Mouse (Mus musculus): ENCODE measurements around the gene Senp7. TPM values are rescaled to one million over a fixed set of nuclear protein-coding genes. Genes with fewer than 3 reads are reported as not detected.
"Not testable (repeated sequence)": the region's sequence is repeated elsewhere in the genome, so short reads cannot be mapped to it uniquely, and the experiment has no call there.

The Senp7 gene
- polyA plus RNA-seq, 1 experiment, result 24.4 TPM

DNA sequence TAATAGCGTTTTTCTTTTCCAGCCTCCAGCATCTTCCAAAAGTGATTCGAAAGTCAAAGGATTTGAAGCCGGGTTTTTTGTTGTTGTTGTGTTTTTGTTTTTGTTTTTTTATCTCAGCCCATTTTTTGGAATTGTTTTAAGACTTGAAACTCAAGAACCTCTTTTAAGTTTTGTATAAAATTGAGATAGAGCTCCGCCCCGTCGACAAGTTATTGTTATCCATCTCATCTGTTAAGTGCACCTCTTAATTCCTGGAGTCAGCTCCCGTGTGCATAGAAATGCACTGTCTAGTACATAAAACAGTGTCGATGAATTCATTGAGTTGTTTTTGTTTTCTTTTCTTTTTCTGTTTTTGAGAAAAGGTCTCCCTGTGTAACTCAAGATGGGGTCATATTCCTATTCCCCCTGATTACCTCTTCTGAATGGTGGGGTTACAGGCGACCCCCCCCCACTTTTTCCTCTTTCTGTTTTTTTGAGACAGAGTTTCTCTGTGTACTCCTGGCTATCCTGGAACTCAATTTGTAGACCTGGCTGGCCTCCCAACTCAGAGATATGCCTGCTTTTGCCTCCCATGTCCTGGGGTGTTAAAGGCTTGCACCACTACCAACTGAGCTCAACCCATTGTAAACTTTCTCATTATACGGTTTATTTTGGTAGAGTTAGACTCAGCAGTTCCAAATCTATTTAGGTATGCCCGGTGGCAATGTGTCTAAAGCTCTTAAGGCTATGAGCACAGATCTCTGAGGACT, 28.2 kb downstream of the Senp7 start:
- TF ChIP-seq CTCF (IDR thresholded peaks at IDR 0.05; ENCODE audit: low read depth, low read length), result no peak
- TF ChIP-seq POLR2A (IDR thresholded peaks at IDR 0.05; ENCODE audit: borderline replicate concordance, low read depth, low read length), result no peak
- peak overlapping the region; percentile 100 for H3K4me3 ChIP-seq (ENCODE audit: insufficient read depth, low read length)
- H3K4me1 ChIP-seq (ENCODE audit: control insufficient read depth, insufficient read depth, low read length), result peaks cover 13% of the 10 kb centered on the region
- H3K27ac ChIP-seq (ENCODE audit: insufficient read depth, low read depth, low read length), result peak overlapping the region; percentile 87; the same call in 1 of the 2 replicates

DNA sequence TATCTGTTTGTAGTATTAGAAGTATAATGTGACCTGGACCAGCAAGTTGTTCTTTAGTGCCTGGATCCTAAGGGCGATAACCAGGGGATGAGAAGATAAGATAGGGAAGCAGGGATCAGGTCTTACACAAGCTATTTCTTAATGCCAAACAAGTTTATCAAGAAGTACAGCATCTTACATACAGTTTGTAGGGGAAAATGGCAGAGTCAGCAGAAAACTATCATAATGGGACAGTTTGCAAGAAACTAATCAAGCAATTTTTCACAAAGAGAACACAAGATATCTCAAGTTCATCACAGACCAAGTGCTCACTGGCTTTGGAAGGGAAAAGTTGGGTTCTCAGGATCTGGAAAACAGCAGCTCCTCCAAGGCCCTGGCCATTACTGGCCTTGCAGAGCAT, 31.3 kb downstream of the Senp7 start:
- peaks cover 11% of the 10 kb centered on the region for H3K4me1 ChIP-seq (ENCODE audit: control insufficient read depth, insufficient read depth, low read length)
- H3K27ac ChIP-seq (ENCODE audit: insufficient read depth, low read depth, low read length), result no peak overlapping the region
- H3K4me3 ChIP-seq (ENCODE audit: insufficient read depth, low read length), result no peak overlapping the region
- TF ChIP-seq CTCF (IDR thresholded peaks at IDR 0.05; ENCODE audit: low read depth, low read length) (no peak), POLR2A (IDR thresholded peaks at IDR 0.05; ENCODE audit: borderline replicate concordance, low read depth, low read length) (no peak)

DNA sequence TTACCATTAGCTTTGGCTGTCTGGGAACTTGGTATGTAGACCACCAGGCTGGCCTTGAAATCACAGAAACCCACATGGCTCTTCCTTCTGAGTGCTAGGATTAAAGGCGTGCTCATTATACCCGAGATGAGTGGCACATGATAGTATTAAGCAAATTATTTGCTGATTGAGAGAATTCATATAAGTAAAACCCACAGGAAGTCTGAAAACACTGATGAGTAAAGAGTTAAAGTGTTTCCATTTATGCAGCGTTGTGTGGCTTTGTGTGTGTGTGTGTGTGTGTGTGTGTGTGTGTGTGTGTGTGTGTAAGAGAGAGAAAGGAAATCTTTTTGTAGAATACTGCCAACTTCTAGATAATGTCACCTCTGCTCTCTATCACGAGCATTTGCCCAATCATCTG, 33.6 kb downstream of the Senp7 start:
- H3K4me1 ChIP-seq (ENCODE audit: control insufficient read depth, insufficient read depth, low read length), result peaks cover 3% of the 10 kb centered on the region
- TF ChIP-seq CTCF (IDR thresholded peaks at IDR 0.05; ENCODE audit: low read depth, low read length) (no peak), POLR2A (IDR thresholded peaks at IDR 0.05; ENCODE audit: borderline replicate concordance, low read depth, low read length) (no peak)
- H3K27ac ChIP-seq (ENCODE audit: insufficient read depth, low read depth, low read length), result no peak overlapping the region
- H3K4me3 ChIP-seq (ENCODE audit: insufficient read depth, low read length), result no peak overlapping the region

DNA sequence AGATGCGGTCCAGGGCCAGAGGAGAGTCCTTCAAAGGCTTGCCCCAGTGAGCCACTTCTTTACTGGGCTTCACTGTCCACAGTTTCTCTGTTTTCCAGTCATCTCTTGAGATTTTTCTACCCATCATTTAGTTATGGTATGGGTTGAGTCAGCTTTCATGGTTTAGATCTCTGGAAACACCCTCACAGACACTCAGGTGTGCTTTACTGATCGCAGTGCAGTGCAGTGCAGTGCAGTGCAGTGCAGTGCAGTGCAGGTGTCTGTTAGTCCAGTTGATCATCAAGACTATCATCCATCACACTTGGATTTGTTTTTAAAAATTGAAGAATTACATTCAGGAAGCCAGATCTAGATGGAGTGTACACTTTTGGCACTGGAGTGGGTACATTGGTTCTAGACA, 38.2 kb downstream of the Senp7 start:
- no peak overlapping the region for H3K4me3 ChIP-seq (ENCODE audit: insufficient read depth, low read length)
- no peaks in the 10 kb centered on the region for H3K4me1 ChIP-seq (ENCODE audit: control insufficient read depth, insufficient read depth, low read length)
- H3K27ac ChIP-seq (ENCODE audit: insufficient read depth, low read depth, low read length), result no peak overlapping the region
- TF ChIP-seq POLR2A (IDR thresholded peaks at IDR 0.05; ENCODE audit: borderline replicate concordance, low read depth, low read length) (no peak), CTCF (IDR thresholded peaks at IDR 0.05; ENCODE audit: low read depth, low read length) (no peak)

DNA sequence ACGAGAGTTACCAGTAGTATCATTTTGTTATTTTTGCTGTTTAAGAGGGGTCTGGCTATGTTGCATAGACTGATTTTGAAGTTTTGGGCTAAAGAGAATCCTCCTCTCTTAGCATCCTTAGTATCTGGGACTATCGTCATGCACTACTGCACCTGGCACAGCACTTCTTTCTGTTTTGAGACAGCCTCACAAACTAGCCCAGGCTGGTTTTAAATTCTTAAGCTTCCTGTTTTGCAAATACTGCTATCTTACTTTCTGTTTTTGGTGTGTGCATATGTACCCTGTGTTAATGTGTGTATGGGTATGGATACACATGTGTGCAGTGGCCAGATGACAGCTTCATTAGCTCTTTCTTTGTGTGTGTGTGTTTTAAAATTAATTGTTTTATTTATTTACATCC, 42.2 kb downstream of the Senp7 start:
- Histone ChIP-seq H3K4me1 (ENCODE audit: control insufficient read depth, insufficient read depth, low read length) (no peaks in the 10 kb centered on the region), H3K27ac (ENCODE audit: insufficient read depth, low read depth, low read length) (no peak overlapping the region), H3K4me3 (ENCODE audit: insufficient read depth, low read length) (no peak overlapping the region)
- TF ChIP-seq POLR2A (IDR thresholded peaks at IDR 0.05; ENCODE audit: borderline replicate concordance, low read depth, low read length) (no peak), CTCF (IDR thresholded peaks at IDR 0.05; ENCODE audit: low read depth, low read length) (no peak)

DNA sequence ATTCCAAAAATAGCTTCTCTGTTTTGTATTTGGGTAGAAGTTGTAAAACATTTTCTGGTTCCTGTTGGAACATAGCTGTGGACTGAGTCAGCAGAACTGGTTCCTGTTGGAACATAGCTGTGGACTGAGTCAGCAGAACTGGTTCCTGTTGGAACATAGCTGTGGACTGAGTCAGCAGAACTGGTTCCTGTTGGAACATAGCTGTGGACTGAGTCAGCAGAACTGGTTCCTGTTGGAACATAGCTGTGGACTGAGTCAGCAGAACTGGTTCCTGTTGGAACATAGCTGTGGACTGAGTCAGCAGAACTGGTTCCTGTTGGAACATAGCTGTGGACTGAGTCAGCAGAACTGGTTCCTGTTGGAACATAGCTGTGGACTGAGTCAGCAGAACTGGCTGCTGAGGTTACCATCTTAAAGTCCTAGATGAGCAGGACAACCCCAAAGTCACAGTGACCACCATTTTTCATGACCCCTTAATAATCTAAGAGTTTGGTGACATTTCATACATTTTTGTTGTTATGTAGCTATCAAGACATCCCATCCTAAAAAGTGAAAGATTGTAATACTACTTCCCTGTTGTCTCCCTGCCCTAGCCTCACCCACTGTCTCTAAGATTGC, 48.4 kb downstream of the Senp7 start:
- H3K4me3 ChIP-seq (ENCODE audit: insufficient read depth, low read length); H3K4me1 ChIP-seq (ENCODE audit: control insufficient read depth, insufficient read depth, low read length): not testable (repeated sequence)
- H3K27ac ChIP-seq (ENCODE audit: insufficient read depth, low read depth, low read length), result peak overlapping the region; percentile 32; the same call in 1 of the 2 replicates

DNA sequence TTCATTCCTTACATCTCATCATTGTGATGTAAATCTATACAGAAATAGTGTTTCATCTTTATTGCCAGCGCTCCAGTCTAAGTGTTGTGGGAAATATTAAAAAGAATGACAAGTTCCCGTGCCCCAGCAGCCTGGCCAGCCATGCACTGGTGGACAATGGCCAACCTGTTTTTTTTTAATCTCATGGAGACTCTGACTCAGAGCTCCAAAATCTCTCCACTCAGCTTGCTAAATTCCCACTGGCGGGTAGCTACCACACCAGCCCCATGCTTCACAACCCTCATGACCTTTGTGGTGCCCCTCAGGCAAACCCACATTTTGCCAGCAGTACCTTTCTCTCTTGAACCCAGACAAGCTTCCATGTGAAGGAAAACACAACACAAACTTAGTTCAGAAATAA, 67.6 kb downstream of the Senp7 start:
- no peaks in the 10 kb centered on the region for H3K4me1 ChIP-seq (ENCODE audit: control insufficient read depth, insufficient read depth, low read length)
- TF ChIP-seq POLR2A (IDR thresholded peaks at IDR 0.05; ENCODE audit: borderline replicate concordance, low read depth, low read length) (no peak), CTCF (IDR thresholded peaks at IDR 0.05; ENCODE audit: low read depth, low read length) (no peak)
- H3K4me3 ChIP-seq (ENCODE audit: insufficient read depth, low read length), result no peak overlapping the region
- no peak overlapping the region for H3K27ac ChIP-seq (ENCODE audit: insufficient read depth, low read depth, low read length)

DNA sequence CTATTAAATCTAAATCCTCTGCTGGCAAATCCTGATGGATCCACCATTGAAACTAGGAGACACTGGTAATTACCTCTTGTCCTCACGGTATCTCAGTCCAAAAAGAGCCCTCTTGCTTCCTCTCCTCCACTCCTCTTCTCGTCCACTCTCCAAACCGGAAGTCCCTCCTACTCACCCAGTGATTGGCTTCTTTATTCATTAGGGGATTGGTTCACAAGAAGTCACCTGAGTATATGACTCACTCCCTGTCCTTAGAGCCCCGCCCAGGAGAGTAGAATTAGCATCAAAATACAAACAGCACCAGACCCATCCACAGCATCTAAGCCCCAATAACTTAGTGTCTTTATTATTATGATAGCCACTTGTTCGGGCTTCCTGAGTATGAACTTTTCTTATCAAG, 68.0 kb downstream of the Senp7 start:
- H3K4me3 ChIP-seq (ENCODE audit: insufficient read depth, low read length), result no peak overlapping the region
- H3K27ac ChIP-seq (ENCODE audit: insufficient read depth, low read depth, low read length), result no peak overlapping the region
- TF ChIP-seq CTCF (IDR thresholded peaks at IDR 0.05; ENCODE audit: low read depth, low read length) (no peak), POLR2A (IDR thresholded peaks at IDR 0.05; ENCODE audit: borderline replicate concordance, low read depth, low read length) (no peak)
- H3K4me1 ChIP-seq (ENCODE audit: control insufficient read depth, insufficient read depth, low read length), result no peaks in the 10 kb centered on the region

DNA sequence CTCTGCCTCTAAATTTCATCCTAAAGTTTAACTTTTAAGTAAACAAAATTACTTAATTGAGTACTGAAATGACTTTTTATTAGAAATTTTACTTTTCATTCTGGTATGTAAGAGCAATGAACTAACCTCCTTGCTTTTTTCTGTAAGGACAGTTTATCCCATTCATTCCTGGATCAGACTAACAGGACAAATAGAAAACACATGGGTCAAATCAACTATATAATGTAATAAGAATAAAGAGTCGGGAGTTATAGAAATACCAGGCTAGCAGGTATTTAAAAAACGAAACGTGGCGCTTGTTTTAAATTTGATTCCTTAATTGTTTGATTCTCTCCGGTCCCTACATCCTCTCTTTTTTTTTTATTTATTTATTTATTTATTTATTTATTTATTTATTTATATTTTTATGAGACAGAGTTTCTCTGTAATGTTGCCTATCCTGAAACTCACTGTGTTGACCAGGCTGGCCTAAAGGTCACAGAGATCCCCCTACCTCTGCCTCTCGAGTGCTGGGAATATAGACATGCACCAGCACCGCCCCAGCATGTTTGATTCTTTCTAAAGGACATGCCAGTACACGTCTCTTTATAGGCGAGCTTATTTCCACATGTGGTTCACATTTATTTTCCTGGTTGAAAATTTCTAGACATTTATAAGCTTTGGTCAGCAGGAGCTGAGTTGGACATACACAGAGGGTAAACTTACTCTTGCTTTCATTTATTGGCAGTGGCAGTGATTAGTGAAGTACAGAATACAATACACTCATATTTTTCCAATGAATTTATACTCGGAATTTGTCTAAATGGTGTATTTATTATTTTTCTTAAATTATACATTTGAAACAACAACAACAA, 69.4 kb downstream of the Senp7 start:
- no peak overlapping the region for H3K27ac ChIP-seq (ENCODE audit: insufficient read depth, low read depth, low read length)
- no peak for TF ChIP-seq POLR2A (IDR thresholded peaks at IDR 0.05; ENCODE audit: borderline replicate concordance, low read depth, low read length)
- no peak for TF ChIP-seq CTCF (IDR thresholded peaks at IDR 0.05; ENCODE audit: low read depth, low read length)

DNA sequence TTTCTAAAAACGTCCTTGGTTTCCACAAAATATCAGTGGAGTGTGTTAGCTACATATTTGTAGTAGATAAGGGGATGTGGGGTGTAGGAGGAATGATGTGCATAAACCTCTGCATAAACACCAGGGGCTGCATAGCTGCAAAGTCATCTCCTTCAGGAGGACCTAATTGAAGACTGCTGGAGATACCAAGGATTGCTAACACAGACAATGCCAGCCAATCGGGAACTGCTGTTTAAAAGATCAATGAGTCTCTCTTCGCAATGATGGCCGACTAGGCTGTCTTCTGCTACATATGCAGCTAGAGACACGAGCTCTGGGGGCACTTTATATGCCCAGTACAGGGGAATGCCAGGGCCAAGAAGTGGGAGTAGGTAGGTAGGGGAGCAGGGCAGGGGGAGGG, 74.4 kb downstream of the Senp7 start:
- Histone ChIP-seq H3K4me3 (ENCODE audit: insufficient read depth, low read length) (no peak overlapping the region), H3K4me1 (ENCODE audit: control insufficient read depth, insufficient read depth, low read length) (no peaks in the 10 kb centered on the region), H3K27ac (ENCODE audit: insufficient read depth, low read depth, low read length) (no peak overlapping the region)
- TF ChIP-seq POLR2A (IDR thresholded peaks at IDR 0.05; ENCODE audit: borderline replicate concordance, low read depth, low read length) (no peak), CTCF (IDR thresholded peaks at IDR 0.05; ENCODE audit: low read depth, low read length) (no peak)

More for the DNA sequence above, 69.4 kb downstream of the Senp7 start:
- no peaks in the 10 kb centered on the region for H3K4me1 ChIP-seq (ENCODE audit: control insufficient read depth, insufficient read depth, low read length)
- no peak overlapping the region for H3K4me3 ChIP-seq (ENCODE audit: insufficient read depth, low read length)

Measured in bone marrow macrophage, adult 2 months (primary cell).